Mouse (Mus musculus) testis, adult 2 months (tissue): ENCODE data around the gene Rps13. TPM values are rescaled to one million over a fixed set of nuclear protein-coding genes. Genes with fewer than 3 reads are reported as not detected.

Experiments
- H3K27ac ChIP-seq: fragments of 200-500 bp; 2 replicates; pipeline ENCODE4 v1.5.1; 2012; ENCODE audit warnings: low read depth, low read length; ENCODE audit not compliant: control insufficient read depth, insufficient read depth
- H3K27me3 ChIP-seq: fragments of 200-500 bp; 2 replicates; pipeline ENCODE4 v1.6.1; 2012; ENCODE audit warnings: mild to moderate bottlenecking, low read length, moderate library complexity; ENCODE audit not compliant: control insufficient read depth, insufficient read depth
- H3K36me3 ChIP-seq: fragments of 200-500 bp; 2 replicates; pipeline ENCODE4 v1.6.1; 2012; ENCODE audit warnings: mild to moderate bottlenecking, low read length; ENCODE audit not compliant: control insufficient read depth, insufficient read depth
- H3K4me1 ChIP-seq: fragments of 200-500 bp; 2 replicates; pipeline ENCODE4 v1.6.1; 2012; ENCODE audit warnings: low read length; ENCODE audit not compliant: control insufficient read depth, insufficient read depth
- H3K4me3 ChIP-seq: fragments of 200-500 bp; 2 replicates; pipeline ENCODE4 v1.5.1; 2012; ENCODE audit warnings: low read depth, mild to moderate bottlenecking, low read length, moderate library complexity, mixed read lengths; ENCODE audit not compliant: control insufficient read depth
- CTCF ChIP-seq: fragments of 200-500 bp; IDR thresholded peaks from 2 replicates; pipeline ENCODE4 v1.5.1; 2012; ENCODE audit warnings: low read depth, mild to moderate bottlenecking, inconsistent platforms, low read length, moderate library complexity; ENCODE audit not compliant: control insufficient read depth, insufficient read depth, insufficient replicate concordance
- POLR2A ChIP-seq: fragments of 200-500 bp; IDR thresholded peaks from 2 replicates; pipeline ENCODE4 v1.6.1; 2012; ENCODE audit warnings: low read depth, mild to moderate bottlenecking, inconsistent platforms, low read length, moderate library complexity; ENCODE audit not compliant: control insufficient read depth
- polyA plus RNA-seq: library from polyadenylated mRNA; depleted of rRNA; stranded (reverse); fragments of >200 nt; gene quantifications from 2 replicates; pipeline ENCODE4 v1.2.3, GENCODE M21; 2012; rRNA removed

The Rps13 gene
- polyA plus RNA-seq, 1 experiment = 198 TPM

- H3K27ac ChIP-seq = no peak overlapping the region
- H3K4me1 ChIP-seq = peaks cover 2% of the 10 kb centered on the region
- TF ChIP-seq CTCF = no peak
- TF ChIP-seq POLR2A = no peak
- no peaks in the 10 kb centered on the region for H3K36me3 ChIP-seq
- H3K4me3 ChIP-seq = no peak overlapping the region
- H3K27me3 ChIP-seq = no peaks in the 10 kb centered on the region
These were observed 43.4 kb downstream of the Rps13 start for GRCm38 (mm10) chr7:116290559-116290958.

GRCm38 (mm10) chr7:116288996-116289395, 45.0 kb downstream of the Rps13 start:
- no peaks in the 10 kb centered on the region for H3K36me3 ChIP-seq
- H3K27me3 ChIP-seq = no peaks in the 10 kb centered on the region
- H3K27ac ChIP-seq = no peak overlapping the region
- TF ChIP-seq CTCF (no peak), POLR2A (no peak)
- H3K4me1 ChIP-seq = peaks cover 2% of the 10 kb centered on the region
- H3K4me3 ChIP-seq = no peak overlapping the region

GRCm38 (mm10) chr7:116287959-116288358, 46.0 kb downstream of the Rps13 start:
- no peak overlapping the region for H3K27ac ChIP-seq
- no peaks in the 10 kb centered on the region for H3K36me3 ChIP-seq
- H3K4me1 ChIP-seq = peaks cover 3% of the 10 kb centered on the region
- no peak overlapping the region for H3K4me3 ChIP-seq
- TF ChIP-seq CTCF = no peak
- TF ChIP-seq POLR2A = no peak
- no peaks in the 10 kb centered on the region for H3K27me3 ChIP-seq

GRCm38 (mm10) chr7:116286611-116287355, 47.2 kb downstream of the Rps13 start:
- H3K27me3 ChIP-seq = no peaks in the 10 kb centered on the region
- no peak for TF ChIP-seq POLR2A
- no peak for TF ChIP-seq CTCF
- H3K36me3 ChIP-seq = no peaks in the 10 kb centered on the region
- H3K4me1 ChIP-seq = peaks cover 9% of the 10 kb centered on the region
- no peak overlapping the region for H3K4me3 ChIP-seq
- H3K27ac ChIP-seq = no peak overlapping the region

- H3K36me3 ChIP-seq = no peaks in the 10 kb centered on the region
- H3K4me1 ChIP-seq = peaks cover 9% of the 10 kb centered on the region
- H3K27me3 ChIP-seq = no peaks in the 10 kb centered on the region
- TF ChIP-seq CTCF (no peak), POLR2A (no peak)
- no peak overlapping the region for H3K27ac ChIP-seq
- no peak overlapping the region for H3K4me3 ChIP-seq
These were observed 47.8 kb downstream of the Rps13 start for GRCm38 (mm10) chr7:116286173-116286572.

GRCm38 (mm10) chr7:116285216-116285615, 48.8 kb downstream of the Rps13 start:
- Histone ChIP-seq H3K36me3 (no peaks in the 10 kb centered on the region), H3K4me3 (no peak overlapping the region), H3K4me1 (peaks cover 9% of the 10 kb centered on the region), H3K27me3 (no peaks in the 10 kb centered on the region), H3K27ac (no peak overlapping the region)
- TF ChIP-seq CTCF (no peak), POLR2A (no peak)

GRCm38 (mm10) chr7:116282755-116283154, 51.2 kb downstream of the Rps13 start:
- Histone ChIP-seq H3K27me3 (no peaks in the 10 kb centered on the region), H3K4me3 (no peak overlapping the region), H3K36me3 (no peaks in the 10 kb centered on the region), H3K27ac (no peak overlapping the region), H3K4me1 (peaks cover 9% of the 10 kb centered on the region)
- TF ChIP-seq POLR2A = no peak
- no peak for TF ChIP-seq CTCF

Other genes with a start within 250 kb of the Rps13 start
- gene Gm4353, start 249.6 kb downstream of the Rps13 start, polyA plus RNA-seq = 1.6 and 1.7 TPM in 2 replicates
- 3.4 and 6.0 TPM in 2 replicates for gene Plekha7, start 25.8 kb downstream of the Rps13 start, polyA plus RNA-seq
- gene Pik3c2a, start 109.3 kb upstream of the Rps13 start, polyA plus RNA-seq = 3.8 and 5.6 TPM in 2 replicates
- gene Nucb2, start 170.2 kb upstream of the Rps13 start, polyA plus RNA-seq = 7.5 and 10.0 TPM in 2 replicates